Mouse (Mus musculus): ENCODE data around the gene Tmcc2. TPM values are rescaled to one million over a fixed set of nuclear protein-coding genes. Genes with fewer than 3 reads are reported as not detected.

Tmcc2 gene
- polyA plus RNA-seq, 1 experiment from 2014 or later, result 37.2 TPM

GRCm38 (mm10) chr1:132348401-132348800, 42.7 kb downstream of the Tmcc2 start:
- Histone ChIP-seq H3K9me3 (ENCODE audit: low read length) (no peaks in the 10 kb centered on the region), H3K27me3 (replicated peaks; ENCODE audit: insufficient read depth, low read length) (no peaks in the 10 kb centered on the region), H3K4me2 (replicated peaks; ENCODE audit: low read depth, low read length) (no peak overlapping the region), H3K4me1 (ENCODE audit: insufficient read depth, low read depth, low read length) (peaks cover 3% of the 10 kb centered on the region; the same call in 1 of the 2 replicates), H3K9ac (replicated peaks; ENCODE audit: low read depth) (no peak overlapping the region), H3K27ac (ENCODE audit: low read length) (no peak overlapping the region), H3K4me3 (ENCODE audit: low read depth, low read length) (no peak overlapping the region), H3K36me3 (ENCODE audit: insufficient read depth, low read length) (no peaks in the 10 kb centered on the region)
- TF ChIP-seq EP300 (IDR thresholded peaks at IDR 0.05), result no peak
- no peak for TF ChIP-seq CTCF (IDR thresholded peaks at IDR 0.05)
- ATAC-seq, result no peak
- DNase-seq (ENCODE audit: low spot score), result no peak
- WGBS, result 80% methylated on average over 5 of the region's 5 CpGs

- ATAC-seq (no peak), DNase-seq (ENCODE audit: low spot score) (no peak)
- Histone ChIP-seq H3K4me2 (replicated peaks; ENCODE audit: low read depth, low read length) (no peak overlapping the region), H3K9me3 (ENCODE audit: low read length) (no peaks in the 10 kb centered on the region), H3K4me1 (ENCODE audit: insufficient read depth, low read depth, low read length) (peaks cover 4% of the 10 kb centered on the region; the same call in 1 of the 2 replicates), H3K4me3 (ENCODE audit: low read depth, low read length) (no peak overlapping the region), H3K27ac (ENCODE audit: low read length) (no peak overlapping the region), H3K36me3 (ENCODE audit: insufficient read depth, low read length) (no peaks in the 10 kb centered on the region), H3K9ac (replicated peaks; ENCODE audit: low read depth) (no peak overlapping the region), H3K27me3 (replicated peaks; ENCODE audit: insufficient read depth, low read length) (no peaks in the 10 kb centered on the region)
- TF ChIP-seq EP300 (IDR thresholded peaks at IDR 0.05) (no peak), CTCF (IDR thresholded peaks at IDR 0.05) (no peak)
These were observed 44.1 kb downstream of the Tmcc2 start for GRCm38 (mm10) chr1:132346951-132347350.

- DNase-seq (ENCODE audit: low spot score) (peak; percentile 62), ATAC-seq (peak; percentile 70)
- H3K9me3 ChIP-seq (ENCODE audit: low read length), result no peaks in the 10 kb centered on the region
- H3K4me2 ChIP-seq (replicated peaks; ENCODE audit: low read depth, low read length), result no peak overlapping the region
- TF ChIP-seq EP300 (IDR thresholded peaks at IDR 0.05), result no peak
- no peak for TF ChIP-seq CTCF (IDR thresholded peaks at IDR 0.05)
- no peak overlapping the region for H3K27ac ChIP-seq (ENCODE audit: low read length)
- no peaks in the 10 kb centered on the region for H3K27me3 ChIP-seq (replicated peaks; ENCODE audit: insufficient read depth, low read length)
- 60% methylated on average over 12 of the region's 12 CpGs for WGBS
- H3K4me3 ChIP-seq (ENCODE audit: low read depth, low read length), result no peak overlapping the region
- H3K9ac ChIP-seq (replicated peaks; ENCODE audit: low read depth), result no peak overlapping the region
- peaks cover 6% of the 10 kb centered on the region; the same call in 1 of the 2 replicates for H3K4me1 ChIP-seq (ENCODE audit: insufficient read depth, low read depth, low read length)
- H3K36me3 ChIP-seq (ENCODE audit: insufficient read depth, low read length), result no peaks in the 10 kb centered on the region
These were observed 44.8 kb downstream of the Tmcc2 start for GRCm38 (mm10) chr1:132346134-132346851.

GRCm38 (mm10) chr1:132345514-132345913, 45.6 kb downstream of the Tmcc2 start:
- Histone ChIP-seq H3K36me3 (ENCODE audit: insufficient read depth, low read length) (no peaks in the 10 kb centered on the region), H3K4me1 (ENCODE audit: insufficient read depth, low read depth, low read length) (peaks cover 6% of the 10 kb centered on the region; the same call in 1 of the 2 replicates), H3K27me3 (replicated peaks; ENCODE audit: insufficient read depth, low read length) (no peaks in the 10 kb centered on the region), H3K4me2 (replicated peaks; ENCODE audit: low read depth, low read length) (no peak overlapping the region), H3K4me3 (ENCODE audit: low read depth, low read length) (no peak overlapping the region), H3K9ac (replicated peaks; ENCODE audit: low read depth) (no peak overlapping the region), H3K9me3 (ENCODE audit: low read length) (no peaks in the 10 kb centered on the region), H3K27ac (ENCODE audit: low read length) (no peak overlapping the region)
- ATAC-seq, result no peak
- WGBS, result 71% methylated on average over 4 of the region's 4 CpGs
- TF ChIP-seq CTCF (IDR thresholded peaks at IDR 0.05), result no peak
- TF ChIP-seq EP300 (IDR thresholded peaks at IDR 0.05), result no peak
- no peak for DNase-seq (ENCODE audit: low spot score)

- Histone ChIP-seq H3K27me3 (replicated peaks; ENCODE audit: insufficient read depth, low read length) (no peaks in the 10 kb centered on the region), H3K4me2 (replicated peaks; ENCODE audit: low read depth, low read length) (no peak overlapping the region), H3K27ac (ENCODE audit: low read length) (no peak overlapping the region), H3K9me3 (ENCODE audit: low read length) (no peaks in the 10 kb centered on the region), H3K4me1 (ENCODE audit: insufficient read depth, low read depth, low read length) (peaks cover 6% of the 10 kb centered on the region; the same call in 1 of the 2 replicates), H3K4me3 (ENCODE audit: low read depth, low read length) (no peak overlapping the region), H3K9ac (replicated peaks; ENCODE audit: low read depth) (no peak overlapping the region), H3K36me3 (ENCODE audit: insufficient read depth, low read length) (no peaks in the 10 kb centered on the region)
- 81% methylated on average over 1 of the region's 1 CpGs for WGBS
- DNase-seq (ENCODE audit: low spot score) (no peak), ATAC-seq (no peak)
- no peak for TF ChIP-seq EP300 (IDR thresholded peaks at IDR 0.05)
These were observed 47.4 kb downstream of the Tmcc2 start for GRCm38 (mm10) chr1:132343656-132344055.

- Histone ChIP-seq H3K4me3 (ENCODE audit: low read depth, low read length) (no peak overlapping the region), H3K27me3 (replicated peaks; ENCODE audit: insufficient read depth, low read length) (no peaks in the 10 kb centered on the region), H3K9me3 (ENCODE audit: low read length) (no peaks in the 10 kb centered on the region), H3K4me1 (ENCODE audit: insufficient read depth, low read depth, low read length) (peaks cover 6% of the 10 kb centered on the region; the same call in 1 of the 2 replicates), H3K27ac (ENCODE audit: low read length) (no peak overlapping the region), H3K36me3 (ENCODE audit: insufficient read depth, low read length) (no peaks in the 10 kb centered on the region), H3K4me2 (replicated peaks; ENCODE audit: low read depth, low read length) (no peak overlapping the region), H3K9ac (replicated peaks; ENCODE audit: low read depth) (no peak overlapping the region)
- ATAC-seq, result no peak
- 97% methylated on average over 2 of the region's 2 CpGs for WGBS
- DNase-seq (ENCODE audit: low spot score), result no peak
- TF ChIP-seq EP300 (IDR thresholded peaks at IDR 0.05) (no peak), CTCF (IDR thresholded peaks at IDR 0.05) (no peak)
These were observed 47.9 kb downstream of the Tmcc2 start for GRCm38 (mm10) chr1:132343191-132343590.

Measured in lung, postnatal 0 days (tissue).